Mouse (Mus musculus): ENCODE results near the gene Atp2a2.

- no peak for TF ChIP-seq CTCF (conservative IDR thresholded peaks at IDR 0.05; ENCODE audit: low read length)
- no peak for TF ChIP-seq NANOG (IDR thresholded peaks at IDR 0.05; ENCODE audit: borderline replicate concordance, low read length)
- no peak for TF ChIP-seq POU5F1 (IDR thresholded peaks at IDR 0.05; ENCODE audit: borderline replicate concordance, low read length)
Observed at GRCm38 (mm10) chr5:122477492-122477891, 24.5 kb downstream of the Atp2a2 start.

Data from E14TG2a.4 (cell line).